Mouse (Mus musculus) MEL (cell line): ENCODE data around the gene Hspbp1. TPM values are rescaled to one million over a fixed set of nuclear protein-coding genes. Genes with fewer than 3 reads are reported as not detected.

Experiments used
- DNase-seq: peaks from one replicate; pipeline ENCODE4 v3.0.0; 2011; ENCODE audit warnings: low read depth, low spot score
- H3K27ac ChIP-seq: 2 replicates; pipeline ENCODE4 v1.5.1; 2012; ENCODE audit warnings: low read depth, mild to moderate bottlenecking, control low read depth, low read length, moderate library complexity; ENCODE audit not compliant: control insufficient read depth
- H3K27me3 ChIP-seq, 2 experiments: fragments of 150-350 bp in 1 of 2; sonication (generic) in 1 of 2; 2 replicates each; pipeline ENCODE4 v1.6.1; 2012; ENCODE audit warnings: low read length in 2 of 2, mild to moderate bottlenecking in 2 of 2, improper control_type of control experiment in 1 of 2, moderate library complexity in 1 of 2; ENCODE audit not compliant: insufficient read depth in 2 of 2, control insufficient read depth in 1 of 2
- H3K36me3 ChIP-seq, 2 experiments: 2 replicates each; pipeline ENCODE4 v1.6.1; 2012 to 2014; ENCODE audit warnings: low read length in 2 of 2, improper control_type of control experiment in 1 of 2, inconsistent platforms in 1 of 2, mild to moderate bottlenecking in 1 of 2; ENCODE audit not compliant: insufficient read depth in 2 of 2, control insufficient read depth in 1 of 2
- H3K4me1 ChIP-seq, 2 experiments: fragments of 150-350 bp in 1 of 2; sonication (generic) in 1 of 2; 2 replicates each; pipeline ENCODE4 v1.6.1; 2012; ENCODE audit warnings: low read length in 2 of 2, improper control_type of control experiment in 1 of 2, mild to moderate bottlenecking in 1 of 2; ENCODE audit not compliant: insufficient read depth in 2 of 2, control insufficient read depth in 1 of 2
- H3K4me3 ChIP-seq, 2 experiments: fragments of 150-350 bp in 1 of 2; sonication (generic) in 1 of 2; 2 replicates each; pipeline ENCODE4 v1.5.1; 2012; ENCODE audit warnings: low read depth in 2 of 2, low read length in 2 of 2, mild to moderate bottlenecking in 2 of 2, moderate library complexity in 2 of 2, control low read depth in 1 of 2, improper control_type of control experiment in 1 of 2; ENCODE audit not compliant: control insufficient read depth in 1 of 2, insufficient read depth in 1 of 2
- H3K79me2 ChIP-seq: 2 replicates; pipeline ENCODE4 v1.6.1; 2012; ENCODE audit warnings: mild to moderate bottlenecking, low read length, moderate library complexity; ENCODE audit not compliant: control insufficient read depth, poor library complexity, insufficient read depth
- H3K9ac ChIP-seq: 2 replicates; pipeline ENCODE4 v1.6.1; 2012; ENCODE audit warnings: low read depth, mild to moderate bottlenecking, control low read depth, low read length, moderate library complexity; ENCODE audit not compliant: control insufficient read depth, poor library complexity, severe bottlenecking
- H3K9me3 ChIP-seq: fragments of 150-350 bp; sonication (generic); replicated peaks from 2 replicates; pipeline ENCODE4 v1.6.1; 2012; ENCODE audit warnings: mild to moderate bottlenecking, low read length, improper control_type of control experiment, moderate library complexity; ENCODE audit not compliant: insufficient read depth
- BHLHE40 ChIP-seq: IDR thresholded peaks from 2 replicates; pipeline ENCODE4 v1.6.1; 2012; ENCODE audit warnings: low read depth, mild to moderate bottlenecking, inconsistent platforms, low read length, improper control_type of control experiment, borderline replicate concordance
- CHD1 ChIP-seq: IDR thresholded peaks from 2 replicates; pipeline ENCODE4 v1.6.1; 2012; ENCODE audit warnings: low read depth, mild to moderate bottlenecking, inconsistent platforms, low read length, improper control_type of control experiment
- CHD2 ChIP-seq: IDR thresholded peaks from 2 replicates; pipeline ENCODE4 v1.6.1; 2011; ENCODE audit warnings: low read length, improper control_type of control experiment
- E2F4 ChIP-seq: IDR thresholded peaks from 2 replicates; pipeline ENCODE4 v1.6.1; 2011; ENCODE audit warnings: low read depth, low read length, improper control_type of control experiment, borderline replicate concordance
- ELF1 ChIP-seq: IDR thresholded peaks from 2 replicates; pipeline ENCODE4 v1.6.1; 2014; ENCODE audit warnings: low read depth, mild to moderate bottlenecking, inconsistent platforms, low read length, improper control_type of control experiment, moderate library complexity
- EP300 ChIP-seq, 2 experiments: IDR thresholded peaks; 2 replicates each; pipeline ENCODE4 v1.6.1; 2011; ENCODE audit warnings: improper control_type of control experiment in 2 of 2, low read length in 2 of 2, low read depth in 1 of 2, mild to moderate bottlenecking in 1 of 2
- ETS1 ChIP-seq: IDR thresholded peaks from 2 replicates; pipeline ENCODE4 v1.6.1; 2012; ENCODE audit warnings: low read depth, mild to moderate bottlenecking, inconsistent platforms, low read length, improper control_type of control experiment, moderate library complexity
- GABPA ChIP-seq: IDR thresholded peaks from 2 replicates; pipeline ENCODE4 v1.6.1; 2012; ENCODE audit warnings: low read depth, mild to moderate bottlenecking, inconsistent platforms, low read length, improper control_type of control experiment, moderate library complexity
- GATA1 ChIP-seq: IDR thresholded peaks from 2 replicates; pipeline ENCODE4 v1.6.1; 2011; ENCODE audit warnings: low read depth, low read length, improper control_type of control experiment
- HCFC1 ChIP-seq: IDR thresholded peaks from 2 replicates; pipeline ENCODE4 v1.6.1; 2012; ENCODE audit warnings: low read depth, mild to moderate bottlenecking, inconsistent platforms, low read length, improper control_type of control experiment, moderate library complexity
- JUND ChIP-seq: IDR thresholded peaks from 2 replicates; pipeline ENCODE4 v1.6.1; 2011; ENCODE audit warnings: low read depth, mild to moderate bottlenecking, improper control_type of control experiment, low read length
- KAT2A ChIP-seq: conservative IDR thresholded peaks from 2 replicates; pipeline ENCODE4 v1.6.1; 2012; ENCODE audit warnings: low read depth, low read length, improper control_type of control experiment, inconsistent platforms
- MAX ChIP-seq: IDR thresholded peaks from 2 replicates; pipeline ENCODE4 v1.6.1; 2011; ENCODE audit warnings: low read length, improper control_type of control experiment
- MAZ ChIP-seq: IDR thresholded peaks from 2 replicates; pipeline ENCODE4 v1.6.1; 2012; ENCODE audit warnings: low read depth, mild to moderate bottlenecking, inconsistent platforms, low read length, improper control_type of control experiment
- MEF2A ChIP-seq: IDR thresholded peaks from 2 replicates; pipeline ENCODE4 v1.6.1; 2014; ENCODE audit warnings: low read depth, mild to moderate bottlenecking, inconsistent platforms, low read length, improper control_type of control experiment; ENCODE audit not compliant: poor library complexity, insufficient replicate concordance, severe bottlenecking; ENCODE audit errors: extremely low read depth
- MXI1 ChIP-seq: IDR thresholded peaks from 2 replicates; pipeline ENCODE4 v1.6.1; 2011; ENCODE audit warnings: mild to moderate bottlenecking, low read depth, low read length, improper control_type of control experiment
- MYB ChIP-seq: IDR thresholded peaks from 2 replicates; pipeline ENCODE4 v1.6.1; 2011; ENCODE audit warnings: mild to moderate bottlenecking, low read depth, low read length, improper control_type of control experiment
- MYC ChIP-seq: IDR thresholded peaks from 2 replicates; pipeline ENCODE4 v1.6.1; 2011; ENCODE audit warnings: low read depth, mild to moderate bottlenecking, low read length, improper control_type of control experiment, moderate library complexity
- NELFE ChIP-seq: IDR thresholded peaks from 2 replicates; pipeline ENCODE4 v1.6.1; 2011; ENCODE audit warnings: low read depth, low read length, improper control_type of control experiment
- NRF1 ChIP-seq: IDR thresholded peaks from 2 replicates; pipeline ENCODE4 v1.6.1; 2014; ENCODE audit warnings: low read depth, mild to moderate bottlenecking, inconsistent platforms, low read length, improper control_type of control experiment, moderate library complexity; ENCODE audit not compliant: poor library complexity, insufficient read depth, severe bottlenecking
- POLR2A ChIP-seq, 2 experiments: IDR thresholded peaks; 2 replicates each; pipeline ENCODE4 v1.6.1; 2011 to 2012; ENCODE audit warnings: low read length in 2 of 2, mild to moderate bottlenecking in 2 of 2, control low read depth in 1 of 2, improper control_type of control experiment in 1 of 2, low read depth in 1 of 2, moderate library complexity in 1 of 2; ENCODE audit not compliant: control insufficient read depth in 1 of 2, insufficient read depth in 1 of 2, poor library complexity in 1 of 2
- POLR2AphosphoS2 ChIP-seq: IDR thresholded peaks from 2 replicates; pipeline ENCODE4 v1.6.1; 2011; ENCODE audit warnings: low read length, improper control_type of control experiment
- RAD21 ChIP-seq: IDR thresholded peaks from 2 replicates; pipeline ENCODE4 v1.6.1; 2011; ENCODE audit warnings: mild to moderate bottlenecking, low read depth, low read length, improper control_type of control experiment
- RCOR1 ChIP-seq: IDR thresholded peaks from 2 replicates; pipeline ENCODE4 v1.6.1; 2012; ENCODE audit warnings: low read depth, mild to moderate bottlenecking, inconsistent platforms, low read length, improper control_type of control experiment
- SIN3A ChIP-seq: IDR thresholded peaks from 2 replicates; pipeline ENCODE4 v1.6.1; 2012; ENCODE audit warnings: low read length, improper control_type of control experiment, inconsistent platforms
- TBP ChIP-seq: IDR thresholded peaks from 2 replicates; pipeline ENCODE4 v1.8.0; 2011; ENCODE audit warnings: low read depth, low read length, improper control_type of control experiment
- TCF12 ChIP-seq: IDR thresholded peaks from 2 replicates; pipeline ENCODE4 v1.6.1; 2014; ENCODE audit warnings: low read depth, mild to moderate bottlenecking, inconsistent platforms, low read length, improper control_type of control experiment, moderate library complexity
- USF1 ChIP-seq: IDR thresholded peaks from 2 replicates; pipeline ENCODE4 v1.6.1; 2014; ENCODE audit warnings: low read depth, mild to moderate bottlenecking, inconsistent platforms, low read length, improper control_type of control experiment, moderate library complexity
- USF2 ChIP-seq, 2 experiments: IDR thresholded peaks; 2 replicates each; pipeline ENCODE4 v1.6.1; 2011 to 2012; ENCODE audit warnings: improper control_type of control experiment in 2 of 2, low read length in 2 of 2, borderline replicate concordance in 1 of 2, inconsistent platforms in 1 of 2, low read depth in 1 of 2, mild to moderate bottlenecking in 1 of 2; ENCODE audit not compliant: insufficient read depth in 1 of 2
- ZC3H11A ChIP-seq: IDR thresholded peaks from 2 replicates; pipeline ENCODE4 v1.6.1; 2012; ENCODE audit warnings: low read depth, mild to moderate bottlenecking, inconsistent platforms, low read length, improper control_type of control experiment
- ZMIZ1 ChIP-seq: IDR thresholded peaks from 2 replicates; pipeline ENCODE4 v1.6.1; 2012; ENCODE audit warnings: low read depth, mild to moderate bottlenecking, inconsistent platforms, low read length, improper control_type of control experiment, moderate library complexity
- ZNF384 ChIP-seq: IDR thresholded peaks from 2 replicates; pipeline ENCODE4 v1.6.1; 2012; ENCODE audit warnings: low read depth, mild to moderate bottlenecking, inconsistent platforms, low read length, improper control_type of control experiment
- polyA plus RNA-seq, 2 experiments: library from polyadenylated mRNA; stranded (reverse) in 1 of 2; unstranded in 1 of 2; fragments of >175 nt in 1 of 2; fragments of >200 nt in 1 of 2; gene quantifications; 2 replicates each; pipeline versions ENCODE4 v1.2.1 to v1.2.4; 2012; ENCODE audit warnings: low replicate concordance in 2 of 2, low read depth in 1 of 2; ENCODE audit not compliant: insufficient read length in 2 of 2, insufficient read depth in 1 of 2, missing spikeins in 1 of 2
- total RNA-seq: library from RNA; depleted of rRNA; stranded (reverse); fragments of 300-350 nt; gene quantifications from 2 replicates; pipeline ENCODE4 v1.2.3, GENCODE M21; 2012

Gene Hspbp1
- total and polyA plus RNA-seq, 3 experiments, result 101 to 111 TPM; not detected in 1

DNA sequence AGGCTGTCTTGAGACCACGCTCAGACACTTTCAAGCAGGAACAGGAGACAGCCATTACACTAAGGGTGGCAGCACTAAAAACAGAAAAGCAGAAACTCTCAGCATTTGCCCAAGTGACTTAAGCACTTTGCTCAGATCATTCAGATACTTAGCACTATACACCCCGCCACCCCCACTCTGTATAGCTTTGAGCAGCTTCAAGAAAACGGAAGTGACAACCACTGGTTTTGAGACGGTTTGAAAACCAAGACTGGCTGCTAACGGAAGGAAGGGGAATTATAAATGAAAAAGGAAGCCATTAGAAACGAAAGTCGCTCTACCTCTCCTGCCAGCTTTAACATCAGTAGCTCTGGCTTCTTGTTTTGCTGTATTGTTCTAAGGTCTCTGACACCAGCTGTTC is 31.1 kb downstream of the Hspbp1 start:
- H3K4me1 ChIP-seq, result peaks cover 36 to 42% of the 10 kb centered on the region in 2 experiments
- DNase-seq, result peak; percentile 97
- no peaks in the 10 kb centered on the region for H3K27me3 ChIP-seq
- H3K36me3 ChIP-seq, result peaks cover 12 to 51% of the 10 kb centered on the region in 2 experiments
- peaks cover 75% of the 10 kb centered on the region for H3K79me2 ChIP-seq
- H3K27ac ChIP-seq, result peak overlapping the region; percentile 96
- H3K9me3 ChIP-seq, result no peaks in the 10 kb centered on the region
- H3K4me3 ChIP-seq, result peak overlapping the region; percentile 41 to 55
- H3K9ac ChIP-seq, result peak overlapping the region; percentile 70
- TF ChIP-seq MAX (peak; percentile 53), NELFE (peak; percentile 71), MAZ (peak; percentile 74), TBP (peak; percentile 87), ELF1 (peak; percentile 75), KAT2A (peak; percentile 55), USF1 (no peak), HCFC1 (peak; percentile 77), E2F4 (0 out of 2 replicates have a peak, but pooled peaks have one; percentile 68), GABPA (no peak), GATA1 (no peak), USF2 (IDR thresholded peaks at IDR 0.05; ENCODE audit: borderline replicate concordance in 1 of 2, insufficient read depth in 1 of 2, low read depth in 1 of 2, low read length in 2 of 2) (no peak), MYC (peak; percentile 64; the same call in 1 of the 2 replicates), MYB (peak; percentile 98), CHD1 (0 out of 2 replicates have a peak, but pooled peaks have one; percentile 86), RCOR1 (peak; percentile 49; the same call in 1 of the 2 replicates), NRF1 (no peak), EP300 (IDR thresholded peaks at IDR 0.05; ENCODE audit: low read depth in 1 of 2, low read length in 2 of 2) (peak; percentile 76 to 92; a peak in 3 of 4 replicates), RAD21 (no peak), ZC3H11A (no peak), ZMIZ1 (0 out of 2 replicates have a peak, but pooled peaks have one; percentile 66), ETS1 (peak; percentile 88), BHLHE40 (peak; percentile 63), TCF12 (peak; percentile 48; the same call in 1 of the 2 replicates), POLR2A (IDR thresholded peaks at IDR 0.05; ENCODE audit: control insufficient read depth in 1 of 2, insufficient read depth in 1 of 2, low read depth in 1 of 2, low read length in 2 of 2, poor library complexity in 1 of 2) (peak in 1 of 2 experiments; percentile 69; a peak in 1 of 4 replicates), ZNF384 (peak; percentile 6; the same call in 1 of the 2 replicates), MXI1 (peak; percentile 73), MEF2A (peak; percentile 50; the same call in 1 of the 2 replicates), SIN3A (peak; percentile 87), POLR2AphosphoS2 (peak; percentile 43; the same call in 1 of the 2 replicates), JUND (peak; percentile 77), CHD2 (peak; percentile 85)
